Mouse (Mus musculus) hindbrain, embryonic 14.5 days (tissue): ENCODE data around the gene Ibtk. TPM values are rescaled to one million over a fixed set of nuclear protein-coding genes. Genes with fewer than 3 reads are reported as not detected.
"Not testable (repeated sequence)": the region's sequence is repeated elsewhere in the genome, so short reads cannot be mapped to it uniquely, and the experiment has no call there.

Experiments
- ATAC-seq: fragments of 200-750 bp; cut with Nextera tagmentation; 2 replicates; pipeline ENCODE4 v1.8.0; 2017; ENCODE audit warnings: moderate number of reproducible peaks, mild to moderate bottlenecking, moderate TSS enrichment, moderate library complexity; ENCODE audit not compliant: low FRiP score
- DNase-seq: peaks from one replicate; pipeline ENCODE4 v3.0.0-alpha.2; 2015; ENCODE audit warnings: low spot score
- H3K27ac ChIP-seq: fragments of 300-500 bp; sonication (generic); 2 replicates; pipeline ENCODE4 v1.5.1; 2014; ENCODE audit warnings: mild to moderate bottlenecking, moderate library complexity
- H3K27me3 ChIP-seq: fragments of 300-500 bp; sonication (generic); 2 replicates; pipeline ENCODE4 v1.6.1; 2014; ENCODE audit warnings: mild to moderate bottlenecking, low read length, mixed read lengths; ENCODE audit not compliant: control insufficient read depth, insufficient read depth
- H3K36me3 ChIP-seq: fragments of 300-500 bp; sonication (generic); replicated peaks from 2 replicates; pipeline ENCODE4 v1.6.1; 2014; ENCODE audit not compliant: control insufficient read depth, insufficient read depth
- H3K4me1 ChIP-seq: fragments of 300-500 bp; sonication (generic); replicated peaks from 2 replicates; pipeline ENCODE4 v1.6.1; 2014; ENCODE audit warnings: antibody characterized with exemption, low read length, mixed read lengths; ENCODE audit not compliant: control insufficient read depth, insufficient read depth
- H3K4me2 ChIP-seq: fragments of 300-500 bp; sonication (generic); replicated peaks from 2 replicates; pipeline ENCODE4 v1.6.1; 2014; ENCODE audit warnings: mild to moderate bottlenecking, moderate library complexity
- H3K4me3 ChIP-seq: fragments of 300-500 bp; sonication (generic); replicated peaks from 2 replicates; pipeline ENCODE4 v1.5.1; 2014; ENCODE audit warnings: mild to moderate bottlenecking, low read length
- H3K9ac ChIP-seq: fragments of 300-500 bp; sonication (generic); 2 replicates; pipeline ENCODE4 v1.6.1; 2014
- H3K9me3 ChIP-seq: fragments of 300-500 bp; sonication (generic); 2 replicates; pipeline ENCODE4 v1.6.1; 2016; ENCODE audit warnings: low read length; ENCODE audit not compliant: control insufficient read depth
- WGBS: fragments of 180-500 bp; shearing (Covaris S2); extraction: QIAGEN DNeasy Blood & Tissue Kit; methylation state at CpG from one replicate; pipeline ENCODE4 v1.1.7; 2014; 5-methylcytosine and 5-hydroxymethylcytosine counted together
- polyA plus RNA-seq: library from polyadenylated mRNA; unstranded; fragments of >200 nt; fragmentation: Nextera tagmentation; extraction: Ambion mirVana; gene quantifications from 2 replicates; pipeline ENCODE4 v1.2.1, GENCODE M21; 2014

Gene Ibtk
- 37.3 and 39.0 TPM in 2 replicates for polyA plus RNA-seq

DNA sequence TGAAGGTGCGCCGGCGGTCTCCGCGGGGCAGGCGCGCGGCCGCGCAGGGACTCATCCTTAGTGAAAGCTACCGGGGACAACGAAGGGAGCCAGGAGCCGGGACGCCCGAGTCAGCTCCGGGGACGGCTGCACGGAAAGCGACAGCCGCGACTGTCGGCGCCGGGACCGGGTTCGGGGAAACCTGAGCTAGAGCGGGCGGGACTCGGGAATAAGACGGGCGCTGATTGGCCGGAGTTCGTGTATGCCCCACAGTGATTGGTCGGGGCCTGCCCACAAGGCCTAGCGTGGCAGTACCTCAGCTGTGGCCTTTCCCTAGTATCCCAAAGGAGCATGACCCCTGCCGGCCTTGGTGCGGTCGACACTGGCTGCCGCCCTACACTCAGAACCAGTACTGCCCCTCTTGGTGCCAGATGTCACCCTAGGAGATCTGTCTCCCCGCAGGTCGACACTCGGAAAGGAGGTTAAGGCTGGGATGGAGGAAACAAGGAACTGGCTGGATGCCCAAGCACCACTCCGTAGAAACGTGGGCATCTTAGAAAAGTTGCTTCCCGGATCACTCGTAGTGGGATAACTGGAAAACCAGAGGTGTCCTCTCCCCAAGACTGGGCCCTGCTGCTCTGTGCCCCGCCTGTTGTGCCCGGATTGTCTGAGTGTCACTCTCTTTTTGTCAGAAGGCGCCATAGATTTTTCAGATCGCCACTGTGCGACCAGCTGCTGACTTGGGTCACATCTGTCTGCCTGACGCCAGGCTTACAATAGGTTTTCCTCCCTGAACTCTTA lies at the start of gene Ibtk:
Gene Ibtk, minus strand, starts transcription at position 193 of the 780 bp plus-strand sequence.
- H3K27ac ChIP-seq = peak within 1 kb of the TSS; percentile 96
- H3K9me3 ChIP-seq = no peaks in the 10 kb centered on the region
- H3K4me3 ChIP-seq = peak within 1 kb of the TSS; percentile 74
- peak within 1 kb of the TSS; percentile 86 for H3K9ac ChIP-seq
- H3K27me3 ChIP-seq = no peaks in the 10 kb centered on the region
- no peaks in the 10 kb centered on the region for H3K36me3 ChIP-seq
- under 1% methylated on average over 52 of the region's 52 CpGs for WGBS
- DNase-seq = peak; percentile 98
- H3K4me2 ChIP-seq = peak within 1 kb of the TSS; percentile 70
- peaks cover 19% of the 10 kb centered on the region; the same call in 1 of the 2 replicates for H3K4me1 ChIP-seq
- ATAC-seq = peak; percentile 99

GRCm38 (mm10) chr9:85791521-85791920 lies 42.4 kb upstream of the Ibtk start:
- not testable (repeated sequence) for H3K36me3 ChIP-seq, H3K27me3 ChIP-seq, H3K4me2 ChIP-seq, H3K9me3 ChIP-seq, H3K4me3 ChIP-seq, DNase-seq, ATAC-seq, H3K27ac ChIP-seq, H3K4me1 ChIP-seq, H3K9ac ChIP-seq
- 95% methylated on average over 18 of the region's 18 CpGs for WGBS

- H3K36me3 ChIP-seq = no peaks in the 10 kb centered on the region
- no peak overlapping the region for H3K4me2 ChIP-seq
- WGBS = 84% methylated on average over 4 of the region's 4 CpGs
- DNase-seq (no peak), ATAC-seq (no peak)
- H3K27me3 ChIP-seq = no peaks in the 10 kb centered on the region
- H3K9me3 ChIP-seq = no peaks in the 10 kb centered on the region
- H3K4me3 ChIP-seq = no peak overlapping the region
- H3K9ac ChIP-seq = no peak overlapping the region
- no peak overlapping the region for H3K27ac ChIP-seq
- H3K4me1 ChIP-seq = no peaks in the 10 kb centered on the region
These were observed 31.1 kb upstream of the Ibtk start for GRCm38 (mm10) chr9:85780249-85780648.

DNA sequence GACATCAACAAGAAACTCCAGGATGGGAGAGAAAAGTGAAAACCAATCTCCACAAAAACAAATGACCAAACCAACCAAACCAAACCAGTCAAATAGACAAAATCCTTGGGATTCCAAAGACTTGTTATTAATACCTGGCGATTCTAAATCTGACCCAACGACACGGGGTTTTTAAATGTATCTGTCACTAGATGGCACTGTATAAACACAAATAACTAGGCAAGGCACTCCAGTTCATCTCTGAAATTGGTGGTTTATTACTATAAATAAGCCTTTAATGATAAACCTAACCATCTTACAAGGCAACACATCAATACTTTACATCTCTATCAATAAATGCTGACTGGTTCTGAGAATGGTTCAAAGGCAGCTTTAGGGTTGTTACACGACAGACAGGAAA lies 30.3 kb upstream of the Ibtk start:
- H3K36me3 ChIP-seq = no peaks in the 10 kb centered on the region
- ATAC-seq = no peak; the same call in 1 of the 2 replicates

GRCm38 (mm10) chr9:85777544-85777943 lies 28.4 kb upstream of the Ibtk start:
- H3K27ac ChIP-seq = no peak overlapping the region
- H3K27me3 ChIP-seq = no peaks in the 10 kb centered on the region
- no peak overlapping the region for H3K4me3 ChIP-seq
- H3K4me1 ChIP-seq = no peaks in the 10 kb centered on the region
- no peaks in the 10 kb centered on the region for H3K9me3 ChIP-seq
- 48% methylated on average over 6 of the region's 6 CpGs for WGBS
- H3K4me2 ChIP-seq = no peak overlapping the region
- no peaks in the 10 kb centered on the region for H3K36me3 ChIP-seq
- H3K9ac ChIP-seq = no peak overlapping the region
- ATAC-seq (no peak), DNase-seq (no peak)

More for the DNA sequence above, 30.3 kb upstream of the Ibtk start:
- DNase-seq = peak; percentile 83
- no peak overlapping the region for H3K9ac ChIP-seq
- no peak overlapping the region for H3K4me2 ChIP-seq
- no peak overlapping the region for H3K4me3 ChIP-seq
- no peaks in the 10 kb centered on the region for H3K27me3 ChIP-seq
- no peaks in the 10 kb centered on the region for H3K4me1 ChIP-seq
- WGBS = 28% methylated on average over 4 of the region's 4 CpGs
- no peak overlapping the region for H3K27ac ChIP-seq
- H3K9me3 ChIP-seq = no peaks in the 10 kb centered on the region

DNA sequence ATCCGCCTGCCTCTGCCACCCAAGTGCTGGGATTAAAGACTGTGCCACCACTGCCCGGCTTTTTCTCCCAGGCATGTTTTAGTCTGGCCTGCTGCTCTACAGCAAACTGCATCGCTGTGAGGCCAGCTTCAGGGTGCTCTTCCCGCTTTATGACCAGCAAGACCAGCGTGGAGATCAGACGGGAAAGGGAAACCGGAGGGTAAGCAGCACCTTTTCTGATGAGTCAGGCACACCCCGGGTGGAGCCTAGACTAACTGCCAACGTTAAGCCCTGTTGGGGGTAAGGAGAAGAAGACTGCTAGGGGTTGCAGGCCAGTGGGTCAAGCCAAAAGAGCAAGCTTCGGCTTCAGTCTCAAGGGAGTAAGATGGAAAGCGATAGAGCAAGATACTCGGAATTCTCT lies 23.1 kb upstream of the Ibtk start:
- Histone ChIP-seq H3K36me3 (no peaks in the 10 kb centered on the region), H3K9ac (no peak overlapping the region), H3K9me3 (no peaks in the 10 kb centered on the region), H3K4me1 (no peaks in the 10 kb centered on the region), H3K27ac (no peak overlapping the region), H3K4me3 (no peak overlapping the region), H3K4me2 (no peak overlapping the region), H3K27me3 (no peaks in the 10 kb centered on the region)
- no peak for DNase-seq
- WGBS = 78% methylated on average over 12 of the region's 12 CpGs
- no peak for ATAC-seq

- Histone ChIP-seq H3K27ac (no peak overlapping the region), H3K27me3 (no peaks in the 10 kb centered on the region), H3K36me3 (no peaks in the 10 kb centered on the region), H3K4me1 (no peaks in the 10 kb centered on the region), H3K9ac (no peak overlapping the region), H3K4me3 (no peak overlapping the region), H3K4me2 (no peak overlapping the region), H3K9me3 (no peaks in the 10 kb centered on the region)
- ATAC-seq (no peak), DNase-seq (no peak)
- 74% methylated on average over 3 of the region's 3 CpGs for WGBS
These were observed 22.3 kb upstream of the Ibtk start for GRCm38 (mm10) chr9:85771454-85771853.

GRCm38 (mm10) chr9:85770369-85770768 lies 21.2 kb upstream of the Ibtk start:
- no peak overlapping the region for H3K4me3 ChIP-seq

DNA sequence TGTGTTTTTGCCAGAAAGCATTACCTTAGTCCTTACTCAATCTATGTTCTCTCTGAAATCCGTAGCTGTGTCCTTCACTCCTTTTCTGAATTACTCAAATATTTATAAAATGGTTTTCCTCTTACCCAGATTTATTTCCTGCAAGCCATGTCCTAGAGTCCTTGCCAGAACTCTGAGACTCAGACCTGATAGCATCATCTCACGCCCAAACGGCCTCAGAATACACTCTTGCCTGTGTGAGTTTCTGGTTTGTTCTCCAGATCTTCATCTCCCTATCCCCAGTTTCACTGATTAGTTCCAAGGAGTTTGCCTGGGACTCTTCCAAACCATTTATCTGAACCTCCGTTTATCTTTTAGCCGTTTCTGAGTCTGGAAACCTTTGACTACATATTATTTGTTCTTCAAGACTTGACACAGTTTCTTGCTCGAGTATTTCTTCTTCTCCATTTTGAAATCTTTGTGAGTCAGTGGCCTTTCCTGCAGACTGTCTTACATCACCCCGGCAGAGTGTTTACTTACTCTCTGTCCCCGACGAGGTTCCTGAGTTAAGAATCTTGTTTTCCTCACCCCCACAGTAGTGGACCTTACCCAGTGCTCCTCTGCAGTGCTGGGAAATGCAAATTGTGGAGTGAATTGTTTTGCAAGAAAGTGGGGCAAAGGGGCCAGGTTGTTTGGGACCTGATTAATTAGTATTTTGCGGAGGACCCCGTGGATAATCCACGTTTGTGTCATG lies 20.1 kb upstream of the Ibtk start:
- Histone ChIP-seq H3K4me1 (no peaks in the 10 kb centered on the region), H3K4me3 (no peak overlapping the region), H3K27ac (no peak overlapping the region), H3K36me3 (no peaks in the 10 kb centered on the region), H3K4me2 (no peak overlapping the region), H3K9ac (no peak overlapping the region), H3K9me3 (no peaks in the 10 kb centered on the region), H3K27me3 (no peaks in the 10 kb centered on the region)
- 80% methylated on average over 12 of the region's 12 CpGs for WGBS
- ATAC-seq = no peak
- DNase-seq = no peak

More at GRCm38 (mm10) chr9:85770369-85770768, 21.2 kb upstream of the Ibtk start:
- 86% methylated on average over 4 of the region's 4 CpGs for WGBS
- Histone ChIP-seq H3K27ac (no peak overlapping the region), H3K36me3 (no peaks in the 10 kb centered on the region), H3K4me2 (no peak overlapping the region), H3K27me3 (no peaks in the 10 kb centered on the region), H3K9ac (no peak overlapping the region), H3K4me1 (no peaks in the 10 kb centered on the region), H3K9me3 (no peaks in the 10 kb centered on the region)
- no peak for DNase-seq
- ATAC-seq = no peak
